In genomic region chrX:159963273-159963672, GRCm38 (mm10) we compare ENCODE assay signal across 8 mouse cellular contexts. TPM values are rescaled to one million over a fixed set of nuclear protein-coding genes. Genes with fewer than 3 reads are reported as not detected.
DNase-seq lines count a peak whose midpoint lies in the region; ATAC-seq and TF ChIP-seq lines count a peak whose summit lies in the region.

No protein-coding gene starts in this region.

- TF ChIP-seq POLR2A in cortical plate, adult 2 months (IDR thresholded peaks at IDR 0.05; ENCODE audit: extremely low read depth, insufficient read depth, low read length), result no peak

- no peaks in the 10 kb centered on the region for H3K9me3 ChIP-seq in hindbrain, embryonic 10.5 days

- H3K4me3 ChIP-seq in gastrocnemius, adult 2 months, result no peak overlapping the region
- H3K4me3 ChIP-seq in cortical plate, adult 2 months (ENCODE audit: insufficient read depth, low read length), result no peak overlapping the region
- H3K4me3 ChIP-seq in hindbrain, embryonic 10.5 days, result no peak overlapping the region

- no peak overlapping the region for H3K27ac ChIP-seq in gastrocnemius, adult 2 months
- no peak overlapping the region for H3K27ac ChIP-seq in cortical plate, adult 2 months (ENCODE audit: insufficient read depth, low read length)
- H3K27ac ChIP-seq in hindbrain, embryonic 10.5 days, result no peak overlapping the region

- intact Hi-C loops in gastrocnemius, adult 2 months (cut with DNase I), result loop anchor here (2.0 to 10.0 kb wide), 3 partner anchors 88 to 431 kb away; partner anchors contain the start of gene Sh3kbp1
- intact Hi-C loops in gastrocnemius, postnatal 14 days (cut with DNase I; ENCODE audit: low total_unique reads), result loop anchor here (5.0 kb wide), 1 partner anchor 336 kb away; the partner anchor contains the start of gene Sh3kbp1

- H3K36me3 ChIP-seq in hindbrain, embryonic 10.5 days, result no peaks in the 10 kb centered on the region

- ATAC-seq in megakaryocyte progenitor cell, adult 5-6 weeks (replicated peaks; ENCODE audit: poor library complexity), result peak; percentile 95

- H3K27me3 ChIP-seq in hindbrain, embryonic 10.5 days (ENCODE audit: insufficient read depth, poor library complexity, severe bottlenecking), result peaks cover 71% of the 10 kb centered on the region

- 31% methylated on average over 4 of the region's 4 CpGs for WGBS in hindbrain, embryonic 10.5 days

- peak; percentile 73 for TF ChIP-seq CTCF in gastrocnemius, adult 2 months (IDR thresholded peaks at IDR 0.05)
- TF ChIP-seq CTCF in cortical plate, adult 2 months (IDR thresholded peaks at IDR 0.05; ENCODE audit: extremely low read depth, insufficient read depth, low read length), result peak; percentile 44; the same call in 1 of the 2 replicates

- H3K4me1 ChIP-seq in cortical plate, adult 2 months (ENCODE audit: control insufficient read depth, insufficient read depth, low read length), result no peaks in the 10 kb centered on the region
- no peaks in the 10 kb centered on the region for H3K4me1 ChIP-seq in hindbrain, embryonic 10.5 days (replicated peaks)

- no peak for DNase-seq in gastrocnemius, adult 2 months
- no peak for DNase-seq in gastrocnemius, postnatal 14 days
- DNase-seq in ZHBTc4 (ENCODE audit: low read depth, low spot score), result peak; percentile 59
- peak; percentile 18 for DNase-seq in hindbrain, embryonic 10.5 days (ENCODE audit: low spot score)
- peak; percentile 84 for DNase-seq in layer of hippocampus, adult 9-10 months (ENCODE audit: low spot score)
- peak; percentile 32 for DNase-seq in right cerebral cortex, postnatal 4 days

RNA-seq across cellular contexts. Expression of gene Map3k15, which starts 25.0 kb away (rescaled TPM):
- under 1 TPM; 0.25 to 0.26 TPM for total RNA-seq in gastrocnemius, adult 2 months (2021)
- under 1 TPM; 0.16 to 0.40 TPM for total RNA-seq in gastrocnemius, postnatal 14 days (2021)
- 1.2 TPM in 2 replicates for polyA plus RNA-seq in cortical plate, adult 2 months (2012; rRNA removed)
- 0.27 and 0.46 TPM in 2 replicates for polyA plus RNA-seq in hindbrain, embryonic 10.5 days (2016; fragmentation: Nextera tagmentation; extraction: Ambion mirVana)
- total RNA-seq in megakaryocyte progenitor cell, adult 5-6 weeks (2015), result 3.8 and 3.9 TPM in 2 replicates
- total RNA-seq in megakaryocyte progenitor cell, adult 5-6 weeks (2017), result 4.9 and 5.3 TPM in 2 replicates

Comparison
In these comparisons a context has a peak if more than half of its experiments do, and no peak if none do; other contexts are left out.
1. DNase-seq: peak in ZHBTc4 (single experiment), hindbrain, embryonic 10.5 days (single experiment), layer of hippocampus, adult 9-10 months (single experiment) and right cerebral cortex, postnatal 4 days (single experiment); none in gastrocnemius, adult 2 months (single experiment) and gastrocnemius, postnatal 14 days (single experiment).